Mouse (Mus musculus): ENCODE measurements around the gene Hax1. TPM values are rescaled to one million over a fixed set of nuclear protein-coding genes. Genes with fewer than 3 reads are reported as not detected.

Hax1 gene
- 166 and 188 TPM in 2 replicates for polyA plus RNA-seq (2014; fragmentation: Nextera tagmentation; extraction: Ambion mirVana)

- Histone ChIP-seq H3K36me3 (ENCODE audit: control insufficient read depth, insufficient read depth, low read length) (peaks cover 59% of the 10 kb centered on the region), H3K4me1 (ENCODE audit: control insufficient read depth, insufficient read depth, low read length) (no peaks in the 10 kb centered on the region), H3K9me3 (ENCODE audit: control insufficient read depth, low read length) (no peaks in the 10 kb centered on the region), H3K4me2 (replicated peaks; ENCODE audit: low read depth, low read length) (peak within 1 kb of the TSS; percentile 81), H3K4me3 (ENCODE audit: low read length) (peak within 1 kb of the TSS; percentile 86), H3K9ac (ENCODE audit: low read depth, low read length) (peak within 1 kb of the TSS; percentile 81), H3K27ac (ENCODE audit: low read depth, low read length) (peak within 1 kb of the TSS; percentile 94), H3K27me3 (ENCODE audit: control insufficient read depth, insufficient read depth, low read length) (no peaks in the 10 kb centered on the region)
- peak; percentile 95 for ATAC-seq (ENCODE audit: low FRiP score, low TSS enrichment)
- WGBS, result under 1% methylated on average over 26 of the region's 26 CpGs
Observed at GRCm38 (mm10) chr3:89998612-89999054, at the start of gene Hax1. Hax1 (minus strand) TSS chr3:89998780.

- H3K9me3 ChIP-seq (ENCODE audit: control insufficient read depth, low read length), result no peaks in the 10 kb centered on the region
- no peak overlapping the region for H3K4me3 ChIP-seq (ENCODE audit: low read length)
- ATAC-seq (ENCODE audit: low FRiP score, low TSS enrichment), result no peak
- H3K9ac ChIP-seq (ENCODE audit: low read depth, low read length), result no peak overlapping the region
- no peak overlapping the region for H3K4me2 ChIP-seq (replicated peaks; ENCODE audit: low read depth, low read length)
- no peaks in the 10 kb centered on the region for H3K4me1 ChIP-seq (ENCODE audit: control insufficient read depth, insufficient read depth, low read length)
- H3K27me3 ChIP-seq (ENCODE audit: control insufficient read depth, insufficient read depth, low read length), result no peaks in the 10 kb centered on the region
- peaks cover 88% of the 10 kb centered on the region for H3K36me3 ChIP-seq (ENCODE audit: control insufficient read depth, insufficient read depth, low read length)
- H3K27ac ChIP-seq (ENCODE audit: low read depth, low read length), result no peak overlapping the region
- 98% methylated on average over 1 of the region's 1 CpGs for WGBS
Observed at GRCm38 (mm10) chr3:90036263-90036662, 37.7 kb upstream of the Hax1 start.

- WGBS, result 89% methylated on average over 2 of the region's 2 CpGs
- no peak for ATAC-seq (ENCODE audit: low FRiP score, low TSS enrichment)
- no peak overlapping the region for H3K27ac ChIP-seq (ENCODE audit: low read depth, low read length)
Observed at GRCm38 (mm10) chr3:90034653-90035052, 36.1 kb upstream of the Hax1 start.

DNA sequence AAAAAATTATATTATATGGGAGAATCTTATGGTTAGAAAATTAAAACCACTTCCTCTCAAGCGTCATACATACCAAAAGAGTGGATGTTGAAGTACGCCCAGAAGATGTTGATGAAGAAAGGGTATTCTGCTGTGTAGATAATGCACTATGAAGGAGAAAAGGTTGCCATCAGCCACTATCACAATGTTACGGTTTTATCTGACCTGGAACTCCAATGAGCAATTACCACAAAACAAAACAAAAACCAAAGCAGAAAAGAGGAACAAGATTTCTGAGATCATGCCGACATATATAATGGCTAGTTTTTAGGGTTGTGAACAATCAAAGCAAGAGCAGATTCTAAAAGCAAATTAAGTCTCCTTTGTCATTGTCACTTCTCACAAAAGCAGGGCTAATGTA is 18.0 kb upstream of the Hax1 start:
- Histone ChIP-seq H3K9ac (ENCODE audit: low read depth, low read length) (no peak overlapping the region), H3K36me3 (ENCODE audit: control insufficient read depth, insufficient read depth, low read length) (peaks cover 99% of the 10 kb centered on the region), H3K27ac (ENCODE audit: low read depth, low read length) (no peak overlapping the region), H3K4me3 (ENCODE audit: low read length) (no peak overlapping the region), H3K4me2 (replicated peaks; ENCODE audit: low read depth, low read length) (no peak overlapping the region), H3K4me1 (ENCODE audit: control insufficient read depth, insufficient read depth, low read length) (no peaks in the 10 kb centered on the region), H3K27me3 (ENCODE audit: control insufficient read depth, insufficient read depth, low read length) (no peaks in the 10 kb centered on the region), H3K9me3 (ENCODE audit: control insufficient read depth, low read length) (no peaks in the 10 kb centered on the region)
- 96% methylated on average over 4 of the region's 4 CpGs for WGBS
- no peak for ATAC-seq (ENCODE audit: low FRiP score, low TSS enrichment)

More at GRCm38 (mm10) chr3:90034653-90035052, 36.1 kb upstream of the Hax1 start:
- Histone ChIP-seq H3K27me3 (ENCODE audit: control insufficient read depth, insufficient read depth, low read length) (no peaks in the 10 kb centered on the region), H3K9ac (ENCODE audit: low read depth, low read length) (no peak overlapping the region), H3K4me2 (replicated peaks; ENCODE audit: low read depth, low read length) (no peak overlapping the region), H3K9me3 (ENCODE audit: control insufficient read depth, low read length) (no peaks in the 10 kb centered on the region), H3K4me1 (ENCODE audit: control insufficient read depth, insufficient read depth, low read length) (no peaks in the 10 kb centered on the region), H3K4me3 (ENCODE audit: low read length) (no peak overlapping the region), H3K36me3 (ENCODE audit: control insufficient read depth, insufficient read depth, low read length) (peaks cover 91% of the 10 kb centered on the region)

- no peak overlapping the region for H3K9ac ChIP-seq (ENCODE audit: low read depth, low read length)
Observed at GRCm38 (mm10) chr3:90010291-90010690, 11.7 kb upstream of the Hax1 start.

DNA sequence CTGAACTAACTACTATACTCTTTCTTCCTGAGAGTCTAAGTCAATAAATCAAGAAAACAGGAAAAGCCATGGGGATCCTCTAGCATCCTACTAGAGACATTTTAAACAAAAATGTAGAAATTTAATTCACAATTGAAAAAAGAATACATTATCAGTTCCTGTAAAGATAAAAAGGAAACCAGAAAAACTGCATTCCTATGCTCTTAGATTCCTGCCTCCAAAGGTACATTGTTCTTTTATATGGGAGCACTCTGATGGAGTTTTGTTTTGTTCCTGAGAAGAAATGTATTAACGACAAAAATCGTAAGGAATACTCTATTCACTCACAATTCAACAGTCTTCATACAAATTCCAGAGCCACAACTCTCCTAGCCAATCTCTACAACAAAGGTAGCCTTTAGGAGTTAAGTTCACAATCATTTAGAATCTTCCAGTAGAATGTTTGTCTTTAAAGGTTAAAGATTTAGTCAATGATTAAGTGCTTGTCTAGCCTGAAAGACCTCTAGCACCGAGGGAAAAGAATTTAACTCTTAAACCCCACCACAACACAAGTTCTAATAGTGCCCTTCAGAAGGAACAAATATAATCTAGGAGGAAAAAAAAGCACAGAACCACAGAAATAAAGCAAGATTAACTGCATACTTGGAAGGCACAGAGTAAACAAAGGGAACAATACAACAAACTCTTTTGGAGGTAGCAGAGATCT is 5.7 kb upstream of the Hax1 start:
- 46% methylated on average over 3 of the region's 3 CpGs for WGBS
- Histone ChIP-seq H3K4me1 (ENCODE audit: control insufficient read depth, insufficient read depth, low read length) (no peaks in the 10 kb centered on the region), H3K4me2 (replicated peaks; ENCODE audit: low read depth, low read length) (0 out of 2 replicates have a peak overlapping the region, but pooled peaks have one; percentile 9), H3K27ac (ENCODE audit: low read depth, low read length) (peak overlapping the region; percentile 68), H3K27me3 (ENCODE audit: control insufficient read depth, insufficient read depth, low read length) (no peaks in the 10 kb centered on the region), H3K36me3 (ENCODE audit: control insufficient read depth, insufficient read depth, low read length) (peaks cover 89% of the 10 kb centered on the region), H3K4me3 (ENCODE audit: low read length) (no peak overlapping the region), H3K9ac (ENCODE audit: low read depth, low read length) (no peak overlapping the region), H3K9me3 (ENCODE audit: control insufficient read depth, low read length) (no peaks in the 10 kb centered on the region)
- ATAC-seq (ENCODE audit: low FRiP score, low TSS enrichment), result no peak

More at GRCm38 (mm10) chr3:90010291-90010690, 11.7 kb upstream of the Hax1 start:
- no peak for ATAC-seq (ENCODE audit: low FRiP score, low TSS enrichment)
- peaks cover 99% of the 10 kb centered on the region for H3K36me3 ChIP-seq (ENCODE audit: control insufficient read depth, insufficient read depth, low read length)
- H3K4me1 ChIP-seq (ENCODE audit: control insufficient read depth, insufficient read depth, low read length), result no peaks in the 10 kb centered on the region
- H3K9me3 ChIP-seq (ENCODE audit: control insufficient read depth, low read length), result no peaks in the 10 kb centered on the region
- H3K27ac ChIP-seq (ENCODE audit: low read depth, low read length), result no peak overlapping the region
- 72% methylated on average over 2 of the region's 2 CpGs for WGBS
- no peak overlapping the region for H3K4me2 ChIP-seq (replicated peaks; ENCODE audit: low read depth, low read length)
- H3K4me3 ChIP-seq (ENCODE audit: low read length), result no peak overlapping the region
- H3K27me3 ChIP-seq (ENCODE audit: control insufficient read depth, insufficient read depth, low read length), result no peaks in the 10 kb centered on the region

- H3K9me3 ChIP-seq (ENCODE audit: control insufficient read depth, low read length), result no peaks in the 10 kb centered on the region
- no peak overlapping the region for H3K9ac ChIP-seq (ENCODE audit: low read depth, low read length)
- no peaks in the 10 kb centered on the region for H3K4me1 ChIP-seq (ENCODE audit: control insufficient read depth, insufficient read depth, low read length)
- H3K36me3 ChIP-seq (ENCODE audit: control insufficient read depth, insufficient read depth, low read length), result peaks cover 61% of the 10 kb centered on the region
- WGBS, result 84% methylated on average over 4 of the region's 4 CpGs
- no peaks in the 10 kb centered on the region for H3K27me3 ChIP-seq (ENCODE audit: control insufficient read depth, insufficient read depth, low read length)
- no peak overlapping the region for H3K4me3 ChIP-seq (ENCODE audit: low read length)
- peak overlapping the region; percentile 81; the same call in 1 of the 2 replicates for H3K4me2 ChIP-seq (replicated peaks; ENCODE audit: low read depth, low read length)
- H3K27ac ChIP-seq (ENCODE audit: low read depth, low read length), result no peak overlapping the region
- ATAC-seq (ENCODE audit: low FRiP score, low TSS enrichment), result no peak
Observed at GRCm38 (mm10) chr3:89999830-90000229, 1.2 kb upstream of the Hax1 start.

DNA sequence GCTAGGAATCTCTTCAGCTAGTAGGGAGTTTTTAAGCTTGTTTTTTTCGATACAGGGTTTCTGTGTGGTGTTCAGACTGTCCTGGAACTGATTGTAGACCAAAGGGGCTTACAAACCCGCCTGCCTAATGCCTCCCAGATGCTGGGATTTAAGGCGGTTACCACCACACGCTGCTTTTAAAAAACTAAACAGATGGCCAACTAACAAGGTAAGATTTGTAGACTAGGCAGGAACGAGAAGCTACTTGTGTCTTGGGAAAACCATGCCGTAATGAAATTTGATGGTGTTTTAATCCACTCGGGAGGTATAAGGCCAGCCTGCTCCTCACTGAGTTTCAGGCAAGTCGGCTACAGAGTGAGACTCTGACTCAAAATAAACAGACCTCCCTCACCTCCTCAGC is 510 bp upstream of the Hax1 start:
- peak overlapping the region; percentile 81 for H3K4me2 ChIP-seq (replicated peaks; ENCODE audit: low read depth, low read length)
- no peaks in the 10 kb centered on the region for H3K9me3 ChIP-seq (ENCODE audit: control insufficient read depth, low read length)
- H3K4me3 ChIP-seq (ENCODE audit: low read length), result peak overlapping the region; percentile 86
- peak overlapping the region; percentile 94 for H3K27ac ChIP-seq (ENCODE audit: low read depth, low read length)
- no peaks in the 10 kb centered on the region for H3K4me1 ChIP-seq (ENCODE audit: control insufficient read depth, insufficient read depth, low read length)
- ATAC-seq (ENCODE audit: low FRiP score, low TSS enrichment), result peak; percentile 29
- 15% methylated on average over 8 of the region's 8 CpGs for WGBS
- peak overlapping the region; percentile 81 for H3K9ac ChIP-seq (ENCODE audit: low read depth, low read length)
- H3K27me3 ChIP-seq (ENCODE audit: control insufficient read depth, insufficient read depth, low read length), result no peaks in the 10 kb centered on the region
- peaks cover 61% of the 10 kb centered on the region for H3K36me3 ChIP-seq (ENCODE audit: control insufficient read depth, insufficient read depth, low read length)

- Histone ChIP-seq H3K9me3 (ENCODE audit: control insufficient read depth, low read length) (no peaks in the 10 kb centered on the region), H3K4me3 (ENCODE audit: low read length) (peak overlapping the region; percentile 86), H3K27ac (ENCODE audit: low read depth, low read length) (peak overlapping the region; percentile 94; the same call in 1 of the 2 replicates), H3K4me1 (ENCODE audit: control insufficient read depth, insufficient read depth, low read length) (no peaks in the 10 kb centered on the region), H3K4me2 (replicated peaks; ENCODE audit: low read depth, low read length) (peak overlapping the region; percentile 81), H3K27me3 (ENCODE audit: control insufficient read depth, insufficient read depth, low read length) (no peaks in the 10 kb centered on the region), H3K36me3 (ENCODE audit: control insufficient read depth, insufficient read depth, low read length) (peaks cover 52% of the 10 kb centered on the region), H3K9ac (ENCODE audit: low read depth, low read length) (peak overlapping the region; percentile 81)
- 4% methylated on average over 21 of the region's 23 CpGs for WGBS
- ATAC-seq (ENCODE audit: low FRiP score, low TSS enrichment), result peak; percentile 76
Observed at GRCm38 (mm10) chr3:89997791-89998495, 637 bp downstream of the Hax1 start.

All from kidney, embryonic 14.5 days (tissue).